Mouse (Mus musculus) embryo, embryonic 10 days (tissue): ENCODE data around the gene Cpm.

Source experiments
- DNase-seq: peaks from one replicate; pipeline ENCODE4 v3.0.0-alpha.2; 2015; ENCODE audit warnings: low spot score

The Cpm gene

GRCm38 (mm10) chr10:117635823-117636589, 6.7 kb downstream of the Cpm start:
- DNase-seq = no peak

GRCm38 (mm10) chr10:117637062-117637744, 7.9 kb downstream of the Cpm start:
- DNase-seq = peak; percentile 57

GRCm38 (mm10) chr10:117637745-117638577, 8.7 kb downstream of the Cpm start:
- DNase-seq = no peak

- DNase-seq = no peak
These were observed 9.4 kb downstream of the Cpm start for GRCm38 (mm10) chr10:117638578-117639220.

GRCm38 (mm10) chr10:117639221-117639599, 9.9 kb downstream of the Cpm start:
- DNase-seq = no peak

GRCm38 (mm10) chr10:117639899-117640594, 10.7 kb downstream of the Cpm start:
- no peak for DNase-seq

- DNase-seq = no peak
These were observed 11.3 kb downstream of the Cpm start for GRCm38 (mm10) chr10:117640595-117641078.

GRCm38 (mm10) chr10:117641400-117642200, 12.3 kb downstream of the Cpm start:
- peak; percentile 41 for DNase-seq

GRCm38 (mm10) chr10:117642201-117642450, 12.8 kb downstream of the Cpm start:
- DNase-seq = no peak

GRCm38 (mm10) chr10:117642491-117643262, 13.4 kb downstream of the Cpm start:
- DNase-seq = no peak

- DNase-seq = no peak
These were observed 14.0 kb downstream of the Cpm start for GRCm38 (mm10) chr10:117643302-117643701.

GRCm38 (mm10) chr10:117643711-117644428, 14.6 kb downstream of the Cpm start:
- no peak for DNase-seq

GRCm38 (mm10) chr10:117644429-117644748, 15.1 kb downstream of the Cpm start:
- no peak for DNase-seq

GRCm38 (mm10) chr10:117644828-117645227, 15.5 kb downstream of the Cpm start:
- no peak for DNase-seq

- no peak for DNase-seq
These were observed 16.2 kb downstream of the Cpm start for GRCm38 (mm10) chr10:117645487-117645964.

- no peak for DNase-seq
These were observed 17.3 kb downstream of the Cpm start for GRCm38 (mm10) chr10:117646482-117647157.

- DNase-seq = no peak
These were observed 17.8 kb downstream of the Cpm start for GRCm38 (mm10) chr10:117647158-117647505.

- no peak for DNase-seq
These were observed 18.7 kb downstream of the Cpm start for GRCm38 (mm10) chr10:117647964-117648472.

- DNase-seq = no peak
These were observed 19.3 kb downstream of the Cpm start for GRCm38 (mm10) chr10:117648643-117649042.
